Mouse (Mus musculus) limb, embryonic 11.5 days (tissue): ENCODE data around the gene Fbf1. TPM values are rescaled to one million over a fixed set of nuclear protein-coding genes. Genes with fewer than 3 reads are reported as not detected.
A peak's percentile ranks its signal among the peaks of the same experiment; 100 is the strongest.

Experiments used
- ATAC-seq: fragments of 200-750 bp; cut with Nextera tagmentation; 2 replicates; pipeline ENCODE4 v1.8.0; 2017; ENCODE audit warnings: low read depth; ENCODE audit not compliant: insufficient number of reproducible peaks, low FRiP score, low TSS enrichment
- DNase-seq: peaks from one replicate; pipeline ENCODE4 v3.0.0-alpha.2; 2015; ENCODE audit warnings: low spot score
- H3K27ac ChIP-seq: fragments of 300-500 bp; sonication (generic); replicated peaks from 2 replicates; pipeline ENCODE4 v1.5.1; 2014; ENCODE audit warnings: low read depth, mild to moderate bottlenecking, low read length
- H3K27me3 ChIP-seq: fragments of 300-500 bp; sonication (generic); 2 replicates; pipeline ENCODE4 v1.6.1; 2014; ENCODE audit warnings: mild to moderate bottlenecking, low read length, mixed read lengths; ENCODE audit not compliant: control insufficient read depth, insufficient read depth
- H3K36me3 ChIP-seq: fragments of 300-500 bp; sonication (generic); 2 replicates; pipeline ENCODE4 v1.6.1; 2014; ENCODE audit warnings: mild to moderate bottlenecking, low read length, moderate library complexity, mixed read lengths; ENCODE audit not compliant: control insufficient read depth, insufficient read depth
- H3K4me1 ChIP-seq: fragments of 300-500 bp; sonication (generic); 2 replicates; pipeline ENCODE4 v1.6.1; 2014; ENCODE audit warnings: low read length, mixed read lengths; ENCODE audit not compliant: control insufficient read depth, insufficient read depth
- H3K4me2 ChIP-seq: fragments of 300-500 bp; sonication (generic); 2 replicates; pipeline ENCODE4 v1.6.1; 2014; ENCODE audit warnings: low read depth, mild to moderate bottlenecking, moderate library complexity; ENCODE audit not compliant: severe bottlenecking
- H3K4me3 ChIP-seq: fragments of 300-500 bp; sonication (generic); 2 replicates; pipeline ENCODE4 v1.5.1; 2014; ENCODE audit warnings: low read depth, low read length
- H3K9ac ChIP-seq: fragments of 300-500 bp; sonication (generic); 2 replicates; pipeline ENCODE4 v1.6.1; 2014; ENCODE audit warnings: mild to moderate bottlenecking, low read length
- H3K9me3 ChIP-seq: fragments of 300-500 bp; sonication (generic); 2 replicates; pipeline ENCODE4 v1.6.1; 2016; ENCODE audit warnings: low read length; ENCODE audit not compliant: control insufficient read depth
- WGBS: fragments of 180-500 bp; shearing (Covaris S2); extraction: QIAGEN DNeasy Blood & Tissue Kit; methylation state at CpG from one replicate; pipeline ENCODE4 v1.1.7; 2014; 5-methylcytosine and 5-hydroxymethylcytosine counted together
- polyA plus RNA-seq: library from polyadenylated mRNA; unstranded; fragments of >200 nt; fragmentation: Nextera tagmentation; extraction: Ambion mirVana; gene quantifications from 2 replicates; pipeline ENCODE4 v1.2.1, GENCODE M21; 2014

The Fbf1 gene
- polyA plus RNA-seq, 1 experiment from 2014 or later, result 28.2 TPM

DNA sequence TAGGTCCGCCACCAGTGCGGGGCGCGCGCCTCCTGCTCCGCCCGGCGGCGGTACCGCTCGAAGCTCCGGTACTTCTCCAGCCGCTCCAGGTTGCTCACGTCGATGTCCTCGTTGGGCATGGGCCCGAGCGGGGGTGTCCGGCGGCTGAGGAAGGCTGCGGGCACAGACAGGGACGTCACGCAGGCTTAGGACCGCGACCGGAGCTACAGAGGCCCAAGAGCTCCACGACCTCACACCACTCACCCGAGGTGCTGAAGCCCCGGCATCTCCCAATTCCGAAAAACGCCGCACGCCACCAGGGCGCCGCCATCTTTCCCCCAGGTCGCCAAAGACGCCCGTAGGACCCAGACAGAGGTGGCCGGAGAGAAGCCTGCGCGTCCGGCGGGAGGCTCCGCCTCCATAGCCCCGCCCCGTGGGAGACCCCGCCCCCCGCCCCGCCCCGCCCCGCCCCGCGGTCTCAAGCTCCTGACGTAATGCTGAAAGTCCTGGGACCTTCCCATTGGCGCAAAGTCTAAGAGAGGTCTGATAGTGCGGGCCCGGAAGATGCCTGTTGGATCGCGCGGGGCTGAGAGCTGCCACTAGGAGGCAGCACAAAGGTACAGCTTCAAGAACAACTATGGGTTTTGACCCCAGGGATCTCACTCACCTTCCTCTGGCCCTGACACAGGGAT, 29.4 kb downstream of the Fbf1 start, which contains the start of gene Mrpl38:
Gene Mrpl38 (minus strand): TSS at position 401 of the 671 bp plus-strand sequence.
- Histone ChIP-seq H3K9me3 (no peaks in the 10 kb centered on the region), H3K27me3 (no peaks in the 10 kb centered on the region), H3K9ac (peak within 1 kb of the TSS; percentile 72), H3K27ac (no peak within 1 kb of the TSS; the same call in 1 of the 2 replicates), H3K4me1 (peaks cover 3% of the 10 kb centered on the region; the same call in 1 of the 2 replicates), H3K36me3 (peaks cover 14% of the 10 kb centered on the region; the same call in 1 of the 2 replicates), H3K4me3 (peak within 1 kb of the TSS; percentile 92), H3K4me2 (peak within 1 kb of the TSS; percentile 43)
- WGBS, result under 1% methylated on average over 60 of the region's 60 CpGs
- ATAC-seq (peak; percentile 94), DNase-seq (peak; percentile 96)

DNA sequence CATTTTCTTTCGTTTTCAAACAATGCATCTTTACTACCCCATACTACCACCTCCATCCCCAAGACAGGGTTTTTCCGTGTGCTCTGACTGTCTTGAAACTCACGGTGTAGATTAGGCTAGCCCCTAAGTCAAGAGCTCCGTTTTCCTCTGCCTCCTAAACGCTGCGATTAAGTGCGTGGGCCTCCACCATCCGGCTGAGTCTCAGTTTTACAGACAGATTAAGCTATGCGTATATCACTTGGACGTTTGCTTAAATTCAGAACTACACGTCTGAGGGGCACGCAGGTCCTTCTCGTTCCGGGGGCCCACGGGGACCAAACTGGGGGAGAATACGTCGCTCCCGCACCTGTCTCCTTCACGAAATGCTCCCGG, 29.9 kb downstream of the Fbf1 start:
- H3K27me3 ChIP-seq, result no peaks in the 10 kb centered on the region
- no peaks in the 10 kb centered on the region for H3K9me3 ChIP-seq
- H3K36me3 ChIP-seq, result peaks cover 12% of the 10 kb centered on the region; the same call in 1 of the 2 replicates
- peak overlapping the region; percentile 43 for H3K4me2 ChIP-seq
- under 1% methylated on average over 20 of the region's 20 CpGs for WGBS
- peak overlapping the region; percentile 92 for H3K4me3 ChIP-seq
- ATAC-seq (no peak), DNase-seq (no peak)
- no peak overlapping the region; the same call in 1 of the 2 replicates for H3K27ac ChIP-seq
- peak overlapping the region; percentile 72 for H3K9ac ChIP-seq
- peaks cover 3% of the 10 kb centered on the region; the same call in 1 of the 2 replicates for H3K4me1 ChIP-seq

DNA sequence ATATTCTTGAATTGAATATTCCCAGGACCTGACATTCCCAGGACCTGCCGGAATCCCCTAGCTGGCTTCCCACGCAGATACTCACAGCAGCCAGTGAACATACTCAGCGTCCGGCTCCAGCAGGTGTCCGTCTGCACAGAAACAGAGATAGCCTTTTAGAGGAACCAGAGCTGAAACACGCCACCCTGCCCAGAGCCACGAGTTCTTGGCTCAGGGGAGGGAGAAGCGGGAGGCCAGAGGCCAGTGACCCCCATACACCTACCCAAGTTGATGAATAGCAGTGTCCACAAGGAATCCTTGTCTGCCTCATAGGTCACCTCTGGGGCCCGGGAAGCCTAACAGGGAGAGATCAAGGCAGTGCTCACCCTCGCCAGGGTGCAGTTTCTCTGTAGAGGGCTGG, 33.8 kb downstream of the Fbf1 start:
- H3K9me3 ChIP-seq, result no peaks in the 10 kb centered on the region
- no peaks in the 10 kb centered on the region for H3K27me3 ChIP-seq
- no peak overlapping the region for H3K4me2 ChIP-seq
- H3K4me1 ChIP-seq, result peaks cover 15% of the 10 kb centered on the region
- peaks cover 8% of the 10 kb centered on the region; the same call in 1 of the 2 replicates for H3K36me3 ChIP-seq
- ATAC-seq (no peak), DNase-seq (no peak)
- no peak overlapping the region for H3K27ac ChIP-seq
- H3K9ac ChIP-seq, result no peak overlapping the region
- H3K4me3 ChIP-seq, result no peak overlapping the region
- WGBS, result 79% methylated on average over 10 of the region's 10 CpGs

DNA sequence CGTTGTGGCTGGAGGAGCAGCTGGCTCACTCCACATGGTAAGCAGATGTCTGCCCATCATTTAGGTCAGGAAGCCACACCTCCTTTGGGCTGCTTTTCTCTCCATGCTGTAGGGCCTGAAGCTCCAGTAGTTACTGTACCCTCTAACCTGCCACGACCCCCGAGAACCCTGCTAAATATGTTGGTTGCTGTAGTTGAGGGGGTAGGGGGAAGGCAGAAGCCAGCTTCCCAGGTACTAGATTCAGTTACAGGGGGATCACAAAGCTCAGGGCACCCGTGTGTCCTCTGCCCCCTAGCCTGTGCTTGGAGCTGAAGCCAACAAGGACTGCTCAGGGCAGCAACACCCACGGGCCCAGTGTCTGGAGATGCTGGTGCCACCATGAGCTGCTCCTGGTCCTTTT, 34.5 kb downstream of the Fbf1 start:
- Histone ChIP-seq H3K36me3 (peaks cover 8% of the 10 kb centered on the region; the same call in 1 of the 2 replicates), H3K9me3 (no peaks in the 10 kb centered on the region), H3K27me3 (no peaks in the 10 kb centered on the region), H3K27ac (no peak overlapping the region), H3K4me1 (peaks cover 15% of the 10 kb centered on the region), H3K9ac (no peak overlapping the region), H3K4me2 (no peak overlapping the region), H3K4me3 (no peak overlapping the region)
- DNase-seq, result no peak
- WGBS, result 54% methylated on average over 5 of the region's 5 CpGs
- no peak for ATAC-seq

DNA sequence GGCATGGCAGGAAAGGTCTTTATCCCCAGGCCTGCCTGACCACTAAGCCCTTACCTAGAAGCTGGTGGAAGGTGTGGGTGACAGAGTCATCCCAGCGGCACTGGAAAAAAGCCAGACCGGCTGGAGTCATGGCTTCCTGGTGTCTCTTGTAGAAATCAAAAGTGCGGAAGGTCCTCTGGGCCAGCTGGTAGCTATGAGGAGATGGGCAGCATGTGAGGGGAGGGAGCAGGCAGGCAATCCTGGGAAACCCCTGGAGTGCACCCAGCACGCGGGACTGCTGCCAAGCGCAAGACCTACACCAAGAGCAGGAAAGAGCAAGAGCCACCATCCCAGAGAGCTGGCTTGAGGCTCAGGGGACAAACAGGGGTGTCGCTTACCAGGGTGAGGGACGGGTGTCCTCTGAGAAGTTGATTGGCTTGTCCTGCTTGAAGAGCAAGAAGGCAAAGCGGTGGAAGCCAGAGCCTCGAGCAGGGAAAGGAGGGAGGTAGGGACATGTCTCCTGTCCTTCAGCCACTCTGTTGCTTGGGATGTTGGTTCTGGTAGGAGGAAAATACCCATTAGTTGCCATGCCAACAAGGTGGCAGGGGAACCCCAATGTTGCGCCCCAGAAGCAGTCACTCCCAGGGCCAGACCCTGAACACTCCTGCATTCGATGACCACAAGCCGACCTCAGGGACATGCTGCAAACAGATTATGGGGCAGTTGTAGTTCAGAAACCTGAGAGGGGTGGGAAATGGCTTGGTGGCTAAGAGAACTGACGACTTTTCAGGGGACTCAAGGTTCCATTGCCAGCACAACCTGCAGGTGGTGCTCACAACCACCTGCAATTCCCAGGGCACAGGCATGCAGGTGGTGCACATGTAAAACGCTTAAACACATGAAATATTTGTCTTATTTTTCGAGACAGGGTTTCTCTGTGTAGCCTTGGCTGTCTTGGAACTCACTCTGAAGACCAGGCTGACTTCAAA, 35.3 kb downstream of the Fbf1 start:
- H3K9ac ChIP-seq, result no peak overlapping the region
- H3K9me3 ChIP-seq, result no peaks in the 10 kb centered on the region
- DNase-seq (no peak), ATAC-seq (no peak)
- 84% methylated on average over 16 of the region's 16 CpGs for WGBS
- H3K36me3 ChIP-seq, result peaks cover 8% of the 10 kb centered on the region; the same call in 1 of the 2 replicates
- H3K27ac ChIP-seq, result no peak overlapping the region
- no peak overlapping the region for H3K4me3 ChIP-seq
- H3K27me3 ChIP-seq, result no peaks in the 10 kb centered on the region
- H3K4me1 ChIP-seq, result peaks cover 17% of the 10 kb centered on the region
- no peak overlapping the region for H3K4me2 ChIP-seq

DNA sequence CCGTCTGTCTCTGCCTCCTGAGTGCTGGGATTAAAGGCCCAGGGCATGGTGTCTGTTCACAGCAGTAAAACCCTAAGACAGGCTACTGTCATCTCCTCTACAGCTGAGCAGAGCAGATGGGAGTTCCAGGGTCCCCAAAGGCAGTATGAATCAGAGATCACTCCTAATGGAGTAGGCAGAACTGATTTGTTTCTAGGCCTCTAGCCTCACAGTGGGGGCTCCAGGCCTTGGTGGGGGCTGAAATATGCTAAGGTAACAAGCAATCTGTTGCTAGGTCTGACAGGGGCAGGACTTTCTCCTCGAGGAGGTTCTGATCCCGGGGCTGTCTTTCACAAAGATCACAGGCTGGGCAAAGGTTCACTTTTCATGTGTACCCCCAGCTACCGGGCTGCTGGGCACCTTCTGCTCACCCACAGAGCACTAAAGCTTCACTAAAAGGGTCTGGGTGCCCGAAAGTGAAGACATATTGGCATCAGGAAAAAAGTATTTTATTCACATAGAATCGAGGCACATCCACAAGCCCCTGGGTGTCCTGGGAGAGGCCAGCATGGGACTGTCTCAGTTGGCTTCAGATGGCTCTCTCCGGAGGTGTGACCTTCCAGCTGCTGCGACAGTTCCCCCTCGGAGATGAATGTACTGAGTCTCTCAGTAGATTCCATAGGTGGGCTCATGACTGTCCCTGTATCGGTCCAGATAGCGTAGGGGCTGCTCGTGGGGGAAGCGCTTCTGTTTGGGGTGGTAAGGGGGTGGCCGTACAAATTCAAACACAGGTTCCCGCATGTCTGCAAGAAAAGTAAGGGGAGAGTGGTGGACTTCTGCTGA, 36.4 kb downstream of the Fbf1 start:
- H3K27ac ChIP-seq, result no peak overlapping the region
- no peaks in the 10 kb centered on the region for H3K27me3 ChIP-seq
- DNase-seq, result no peak
- H3K4me3 ChIP-seq, result peak overlapping the region; percentile 46
- peaks cover 22% of the 10 kb centered on the region for H3K4me1 ChIP-seq
- no peak for ATAC-seq
- peaks cover 8% of the 10 kb centered on the region; the same call in 1 of the 2 replicates for H3K36me3 ChIP-seq
- 84% methylated on average over 15 of the region's 15 CpGs for WGBS
- 0 out of 2 replicates have a peak overlapping the region, but pooled peaks have one; percentile 32 for H3K9ac ChIP-seq
- H3K4me2 ChIP-seq, result peak overlapping the region; percentile 80; the same call in 1 of the 2 replicates
- no peaks in the 10 kb centered on the region for H3K9me3 ChIP-seq

DNA sequence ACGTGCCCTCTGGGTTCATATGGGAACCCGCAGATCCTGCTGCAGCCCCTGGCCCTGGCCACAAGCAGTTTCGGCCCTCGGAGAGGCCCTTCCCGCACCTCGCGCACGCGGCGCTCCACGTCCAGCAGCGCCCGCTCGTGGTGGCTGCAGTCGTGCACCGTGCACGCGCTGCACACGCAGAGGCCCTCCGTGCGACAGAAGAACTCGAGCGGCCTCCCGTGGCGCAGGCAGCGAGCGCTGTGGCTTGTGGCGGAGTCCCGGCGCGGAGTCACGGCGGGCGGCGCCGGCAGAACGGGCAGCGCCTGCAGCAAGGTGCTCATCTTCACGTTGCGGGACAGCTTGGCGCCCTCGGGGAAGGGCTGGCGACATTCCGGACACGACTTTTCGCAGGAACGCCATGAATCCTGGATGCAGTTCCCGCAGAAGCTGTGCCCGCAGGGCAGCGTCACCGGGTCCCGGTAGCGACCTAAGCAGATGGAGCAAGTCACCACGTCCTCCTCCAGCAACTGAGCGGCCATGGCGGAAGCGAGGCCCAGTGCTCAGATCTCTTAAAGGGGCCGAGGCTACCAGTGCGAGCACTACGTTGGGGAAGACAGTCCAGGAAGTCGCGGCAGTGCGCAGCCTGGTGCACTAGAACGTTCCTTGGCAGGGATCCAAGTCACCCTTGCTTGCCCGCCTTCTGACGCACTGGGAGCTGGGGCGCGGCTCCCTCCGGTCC, 37.3 kb downstream of the Fbf1 start, which contains the start of gene Trim65:
Gene Trim65 (minus strand): TSS at position 641 of the 718 bp plus-strand sequence.
- Histone ChIP-seq H3K4me3 (peak within 1 kb of the TSS; percentile 46), H3K36me3 (peaks cover 8% of the 10 kb centered on the region; the same call in 1 of the 2 replicates), H3K4me2 (peak within 1 kb of the TSS; percentile 80), H3K4me1 (peaks cover 22% of the 10 kb centered on the region), H3K27ac (peak within 1 kb of the TSS; percentile 55; the same call in 1 of the 2 replicates), H3K9ac (peak within 1 kb of the TSS; percentile 76), H3K27me3 (no peaks in the 10 kb centered on the region), H3K9me3 (no peaks in the 10 kb centered on the region)
- 2% methylated on average over 69 of the region's 69 CpGs for WGBS
- ATAC-seq, result peak; percentile 60; the same call in 1 of the 2 replicates
- peak; percentile 88 for DNase-seq
